Mouse (Mus musculus): ENCODE results near the gene Nop16. TPM values are rescaled to one million over a fixed set of nuclear protein-coding genes. Genes with fewer than 3 reads are reported as not detected.

Gene Nop16
- polyA plus RNA-seq, 1 experiment from 2014 or later = 61.6 TPM

DNA sequence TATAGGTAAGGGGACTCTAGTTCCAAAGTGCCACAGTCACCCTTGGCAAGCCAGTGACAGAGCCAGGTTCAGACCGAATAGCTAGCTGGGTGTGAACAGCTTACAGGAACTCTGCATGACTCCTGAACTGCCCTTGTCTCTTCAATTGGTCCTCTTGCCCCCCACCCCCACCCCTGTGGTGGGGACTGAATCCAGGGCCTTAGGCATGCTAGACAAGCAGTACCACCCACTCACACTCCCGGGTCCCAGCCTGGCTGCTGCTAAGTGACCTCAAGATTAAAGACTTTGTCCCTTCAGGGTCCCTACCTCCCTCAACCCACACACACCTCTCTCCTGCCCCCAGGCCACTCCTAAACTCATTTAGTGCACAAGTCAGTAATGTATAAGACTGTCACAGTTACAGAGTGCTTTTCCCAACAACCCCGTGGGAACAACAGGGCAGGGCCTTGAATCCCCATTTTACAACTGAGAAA lies 12.8 kb upstream of the Nop16 start:
- Histone ChIP-seq H3K9ac (ENCODE audit: low read depth, low read length) (no peak overlapping the region), H3K27ac (no peak overlapping the region), H3K36me3 (ENCODE audit: insufficient read depth, low read length) (0 out of 2 replicates have a peak, but pooled peaks cover 7% of the 10 kb centered on the region), H3K4me2 (ENCODE audit: low read length) (no peak overlapping the region), H3K27me3 (ENCODE audit: insufficient read depth, low read length) (no peaks in the 10 kb centered on the region), H3K4me3 (replicated peaks; ENCODE audit: low read depth, low read length) (no peak overlapping the region), H3K4me1 (replicated peaks; ENCODE audit: insufficient read depth, low read length) (no peaks in the 10 kb centered on the region), H3K9me3 (replicated peaks; ENCODE audit: low read length) (no peaks in the 10 kb centered on the region)
- DNase-seq (ENCODE audit: low spot score) = no peak
- WGBS = 24% methylated on average over 3 of the region's 3 CpGs
- no peak for TF ChIP-seq CTCF (IDR thresholded peaks at IDR 0.05; ENCODE audit: low read depth)
- ATAC-seq (replicated peaks; ENCODE audit: low FRiP score, low read depth) = no peak

DNA sequence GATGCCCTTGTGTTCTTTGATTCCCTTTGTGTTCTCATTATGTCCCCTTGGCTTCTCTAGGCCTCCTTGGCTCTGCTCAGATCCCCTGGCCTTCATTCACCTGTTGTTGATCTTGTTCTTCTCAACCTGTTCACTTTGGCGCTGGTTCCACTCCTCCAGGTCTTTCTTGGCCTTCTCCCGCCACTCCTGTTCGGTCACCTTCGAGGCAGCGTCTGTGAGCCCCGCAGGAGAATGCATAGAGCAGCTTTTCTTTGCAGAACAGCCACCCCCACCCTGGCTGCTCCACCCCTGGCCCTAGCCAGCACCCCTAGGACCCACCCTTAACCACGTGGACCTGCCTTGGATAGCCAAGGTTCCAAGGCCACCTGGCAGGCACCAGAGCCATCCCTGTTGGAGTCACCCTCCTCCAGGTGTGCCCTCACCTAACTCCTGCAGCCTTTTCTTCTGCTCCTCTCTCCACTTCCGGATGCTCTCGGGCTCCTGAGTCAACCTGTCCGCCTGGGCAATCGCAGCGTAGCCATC lies 8.8 kb upstream of the Nop16 start:
- Histone ChIP-seq H3K27me3 (ENCODE audit: insufficient read depth, low read length) (no peaks in the 10 kb centered on the region), H3K36me3 (ENCODE audit: insufficient read depth, low read length) (peaks cover 10% of the 10 kb centered on the region; the same call in 1 of the 2 replicates), H3K9ac (ENCODE audit: low read depth, low read length) (no peak overlapping the region), H3K4me2 (ENCODE audit: low read length) (no peak overlapping the region), H3K4me1 (replicated peaks; ENCODE audit: insufficient read depth, low read length) (no peaks in the 10 kb centered on the region), H3K9me3 (replicated peaks; ENCODE audit: low read length) (no peaks in the 10 kb centered on the region), H3K4me3 (replicated peaks; ENCODE audit: low read depth, low read length) (no peak overlapping the region), H3K27ac (no peak overlapping the region)
- WGBS = 85% methylated on average over 12 of the region's 12 CpGs
- DNase-seq (ENCODE audit: low spot score) = no peak
- TF ChIP-seq CTCF (IDR thresholded peaks at IDR 0.05; ENCODE audit: low read depth) = no peak
- ATAC-seq (replicated peaks; ENCODE audit: low FRiP score, low read depth) = no peak

DNA sequence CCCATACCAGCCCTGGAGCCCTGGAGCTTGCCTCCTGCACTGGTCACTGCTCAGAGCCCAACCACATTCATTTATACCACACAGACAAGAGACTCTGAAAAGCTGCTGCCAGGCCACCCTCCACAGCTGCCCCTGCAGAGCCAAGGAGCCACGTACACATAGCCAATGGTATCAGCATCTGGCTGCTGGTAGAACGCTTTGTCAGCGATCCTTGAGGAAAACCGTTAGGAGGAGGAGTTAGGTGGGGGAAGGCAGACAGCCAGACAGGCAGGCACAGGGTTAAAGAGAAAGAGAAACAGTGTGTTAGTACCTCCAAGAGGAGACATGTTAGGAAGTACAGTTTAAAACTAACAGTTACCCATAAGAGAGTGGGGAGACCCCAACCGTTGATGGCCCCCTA lies 7.0 kb upstream of the Nop16 start:
- TF ChIP-seq CTCF (IDR thresholded peaks at IDR 0.05; ENCODE audit: low read depth) = no peak
- Histone ChIP-seq H3K27me3 (ENCODE audit: insufficient read depth, low read length) (no peaks in the 10 kb centered on the region), H3K4me3 (replicated peaks; ENCODE audit: low read depth, low read length) (no peak overlapping the region), H3K27ac (no peak overlapping the region), H3K4me1 (replicated peaks; ENCODE audit: insufficient read depth, low read length) (no peaks in the 10 kb centered on the region), H3K9me3 (replicated peaks; ENCODE audit: low read length) (no peaks in the 10 kb centered on the region), H3K4me2 (ENCODE audit: low read length) (no peak overlapping the region), H3K9ac (ENCODE audit: low read depth, low read length) (no peak overlapping the region), H3K36me3 (ENCODE audit: insufficient read depth, low read length) (peaks cover 10% of the 10 kb centered on the region; the same call in 1 of the 2 replicates)
- 60% methylated on average over 5 of the region's 5 CpGs for WGBS
- no peak for ATAC-seq (replicated peaks; ENCODE audit: low FRiP score, low read depth)
- no peak for DNase-seq (ENCODE audit: low spot score)

DNA sequence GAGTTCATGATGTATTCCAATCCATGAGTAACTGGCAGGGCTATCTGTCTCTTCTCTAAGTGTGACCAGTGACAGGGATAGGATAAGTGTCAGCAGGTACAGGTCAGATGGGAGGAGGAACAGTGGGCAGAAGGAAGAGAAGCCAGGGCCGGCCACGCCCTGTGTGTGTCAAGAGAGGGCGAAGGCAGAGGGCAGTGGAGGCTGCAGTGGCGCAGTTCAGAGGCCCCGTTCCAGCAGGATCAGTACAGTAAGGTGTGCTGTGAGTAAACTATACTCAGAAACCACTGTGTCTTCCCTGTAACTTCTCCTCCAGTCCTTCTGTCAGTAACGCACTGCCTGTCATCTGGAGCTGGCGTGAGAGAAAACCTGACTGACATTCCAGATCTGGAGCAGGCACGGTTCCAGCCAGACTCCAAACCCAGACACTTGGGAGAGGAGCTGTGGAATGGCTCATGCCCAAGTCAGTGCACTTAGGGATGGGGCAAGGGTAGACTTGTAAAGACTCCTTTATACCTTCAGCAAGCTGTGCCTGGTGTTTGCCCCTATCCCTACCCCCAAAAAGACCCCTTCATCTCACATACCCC lies 6.3 kb upstream of the Nop16 start:
- H3K27me3 ChIP-seq (ENCODE audit: insufficient read depth, low read length) = no peaks in the 10 kb centered on the region
- no peak for TF ChIP-seq CTCF (IDR thresholded peaks at IDR 0.05; ENCODE audit: low read depth)
- DNase-seq (ENCODE audit: low spot score) (no peak), ATAC-seq (replicated peaks; ENCODE audit: low FRiP score, low read depth) (no peak)
- no peak overlapping the region for H3K4me3 ChIP-seq (replicated peaks; ENCODE audit: low read depth, low read length)
- no peaks in the 10 kb centered on the region for H3K9me3 ChIP-seq (replicated peaks; ENCODE audit: low read length)
- no peak overlapping the region for H3K4me2 ChIP-seq (ENCODE audit: low read length)
- 85% methylated on average over 8 of the region's 8 CpGs for WGBS
- H3K36me3 ChIP-seq (ENCODE audit: insufficient read depth, low read length) = peaks cover 10% of the 10 kb centered on the region; the same call in 1 of the 2 replicates
- no peak overlapping the region for H3K9ac ChIP-seq (ENCODE audit: low read depth, low read length)
- H3K27ac ChIP-seq = no peak overlapping the region
- H3K4me1 ChIP-seq (replicated peaks; ENCODE audit: insufficient read depth, low read length) = no peaks in the 10 kb centered on the region

DNA sequence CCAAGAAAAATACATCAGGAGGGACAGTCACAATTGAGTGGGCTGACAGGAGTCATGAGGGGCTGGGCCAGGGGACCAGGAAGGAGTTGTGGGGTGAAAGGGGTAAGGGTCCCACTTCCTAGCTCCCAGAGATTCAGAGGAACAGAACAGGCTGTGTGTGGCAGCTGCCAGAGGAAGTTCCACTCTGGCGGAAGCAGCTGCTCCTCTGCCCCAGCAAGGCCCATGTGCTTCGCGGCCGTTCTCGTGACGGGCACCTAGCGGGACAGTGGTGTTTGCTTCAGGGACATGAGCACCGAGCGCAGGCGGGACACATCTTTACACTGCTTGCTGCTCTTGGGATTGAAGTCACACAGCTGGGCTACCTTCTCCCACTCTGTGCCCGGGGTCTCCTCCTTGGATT lies 3.7 kb upstream of the Nop16 start:
- Histone ChIP-seq H3K9ac (ENCODE audit: low read depth, low read length) (no peak overlapping the region), H3K4me3 (replicated peaks; ENCODE audit: low read depth, low read length) (no peak overlapping the region), H3K36me3 (ENCODE audit: insufficient read depth, low read length) (peaks cover 10% of the 10 kb centered on the region; the same call in 1 of the 2 replicates), H3K27me3 (ENCODE audit: insufficient read depth, low read length) (no peaks in the 10 kb centered on the region), H3K27ac (no peak overlapping the region), H3K9me3 (replicated peaks; ENCODE audit: low read length) (no peaks in the 10 kb centered on the region), H3K4me1 (replicated peaks; ENCODE audit: insufficient read depth, low read length) (no peaks in the 10 kb centered on the region), H3K4me2 (ENCODE audit: low read length) (no peak overlapping the region)
- DNase-seq (ENCODE audit: low spot score) (no peak), ATAC-seq (replicated peaks; ENCODE audit: low FRiP score, low read depth) (no peak)
- TF ChIP-seq CTCF (IDR thresholded peaks at IDR 0.05; ENCODE audit: low read depth) = no peak
- WGBS = 86% methylated on average over 11 of the region's 11 CpGs

DNA sequence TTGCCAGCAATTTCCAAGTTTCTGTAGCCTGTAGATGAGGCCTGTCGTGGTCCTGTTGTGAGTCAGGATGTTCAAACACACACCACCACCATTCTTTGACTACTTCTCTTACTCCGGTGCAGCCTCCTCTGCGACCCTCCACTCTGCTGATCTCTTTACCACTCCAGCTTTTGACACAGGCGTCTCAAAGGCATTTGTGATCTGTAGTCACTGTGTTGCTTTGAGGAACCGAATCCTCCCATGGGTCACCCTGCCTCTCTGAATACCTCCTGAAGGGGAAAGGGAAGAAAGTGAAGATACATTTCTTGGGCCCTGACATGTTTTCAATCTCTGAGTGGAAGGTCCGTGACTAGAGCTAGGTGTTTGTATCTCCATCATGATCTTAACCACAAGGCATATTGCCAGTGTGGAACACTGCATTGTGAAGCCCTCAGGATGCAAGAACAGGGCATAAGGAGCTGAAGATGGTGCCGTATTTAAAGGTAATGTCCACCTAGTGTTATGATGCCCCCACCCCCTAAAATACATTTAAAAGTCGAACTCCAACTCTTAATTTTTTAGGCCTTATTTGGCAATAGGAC lies 2.0 kb upstream of the Nop16 start:
- ATAC-seq (replicated peaks; ENCODE audit: low FRiP score, low read depth) (no peak), DNase-seq (ENCODE audit: low spot score) (no peak)
- no peaks in the 10 kb centered on the region for H3K9me3 ChIP-seq (replicated peaks; ENCODE audit: low read length)
- no peak overlapping the region for H3K4me3 ChIP-seq (replicated peaks; ENCODE audit: low read depth, low read length)
- no peak overlapping the region for H3K27ac ChIP-seq
- TF ChIP-seq CTCF (IDR thresholded peaks at IDR 0.05; ENCODE audit: low read depth) = no peak
- WGBS = 88% methylated on average over 8 of the region's 8 CpGs
- H3K4me1 ChIP-seq (replicated peaks; ENCODE audit: insufficient read depth, low read length) = no peaks in the 10 kb centered on the region
- peaks cover 12% of the 10 kb centered on the region; the same call in 1 of the 2 replicates for H3K36me3 ChIP-seq (ENCODE audit: insufficient read depth, low read length)
- no peak overlapping the region for H3K9ac ChIP-seq (ENCODE audit: low read depth, low read length)
- H3K4me2 ChIP-seq (ENCODE audit: low read length) = no peak overlapping the region
- no peaks in the 10 kb centered on the region for H3K27me3 ChIP-seq (ENCODE audit: insufficient read depth, low read length)

All from kidney, postnatal 0 days (tissue).